Mouse (Mus musculus) embryonic facial prominence, embryonic 11.5 days (tissue): ENCODE data around the gene Ern2. TPM values are rescaled to one million over a fixed set of nuclear protein-coding genes. Genes with fewer than 3 reads are reported as not detected.

ENCODE experiments used
- ATAC-seq: fragments of 200-750 bp; cut with Nextera tagmentation; replicated peaks from 2 replicates; pipeline ENCODE4 v1.8.0; 2017; ENCODE audit warnings: low read depth; ENCODE audit not compliant: insufficient number of reproducible peaks, low FRiP score, low TSS enrichment
- DNase-seq: peaks from one replicate; pipeline ENCODE4 v3.0.0-alpha.2; 2015; ENCODE audit warnings: low spot score
- H3K27ac ChIP-seq: fragments of 300-500 bp; sonication (generic); replicated peaks from 2 replicates; pipeline ENCODE4 v1.5.1; 2014; ENCODE audit warnings: mild to moderate bottlenecking, low read depth, low read length, control low read depth
- H3K27me3 ChIP-seq: fragments of 300-500 bp; sonication (generic); 2 replicates; pipeline ENCODE4 v1.6.1; 2014; ENCODE audit warnings: mild to moderate bottlenecking, low read length, moderate library complexity, mixed read lengths; ENCODE audit not compliant: control insufficient read depth, insufficient read depth
- H3K36me3 ChIP-seq: fragments of 300-500 bp; sonication (generic); replicated peaks from 2 replicates; pipeline ENCODE4 v1.6.1; 2014; ENCODE audit warnings: low read depth, mild to moderate bottlenecking, low read length, moderate library complexity, mixed read lengths; ENCODE audit not compliant: control insufficient read depth, insufficient read depth
- H3K4me1 ChIP-seq: fragments of 300-500 bp; sonication (generic); 2 replicates; pipeline ENCODE4 v1.6.1; 2014; ENCODE audit warnings: low read length, mixed read lengths; ENCODE audit not compliant: control insufficient read depth, insufficient read depth
- H3K4me2 ChIP-seq: fragments of 300-500 bp; sonication (generic); 2 replicates; pipeline ENCODE4 v1.6.1; 2014; ENCODE audit warnings: low read depth, mild to moderate bottlenecking, control low read depth, low read length, moderate library complexity
- H3K4me3 ChIP-seq: fragments of 300-500 bp; sonication (generic); 2 replicates; pipeline ENCODE4 v1.5.1; 2014; ENCODE audit warnings: low read depth, low read length, control low read depth
- H3K9ac ChIP-seq: fragments of 300-500 bp; sonication (generic); replicated peaks from 2 replicates; pipeline ENCODE4 v1.6.1; 2014; ENCODE audit warnings: mild to moderate bottlenecking, control low read depth, low read length
- H3K9me3 ChIP-seq: fragments of 300-500 bp; sonication (generic); replicated peaks from 2 replicates; pipeline ENCODE4 v1.6.1; 2016; ENCODE audit warnings: mild to moderate bottlenecking, low read length, inconsistent platforms, mixed read lengths; ENCODE audit not compliant: control insufficient read depth
- WGBS: fragments of 180-500 bp; shearing (Covaris S2); extraction: QIAGEN DNeasy Blood & Tissue Kit; methylation state at CpG from one replicate; pipeline ENCODE4 v1.1.7; 2014; 5-methylcytosine and 5-hydroxymethylcytosine counted together
- polyA plus RNA-seq: library from polyadenylated mRNA; unstranded; fragments of >200 nt; fragmentation: Nextera tagmentation; extraction: Ambion mirVana; gene quantifications from 2 replicates; pipeline ENCODE4 v1.2.1, GENCODE M21; 2014

Ern2 gene
- polyA plus RNA-seq, 1 experiment from 2014 or later = not detected

DNA sequence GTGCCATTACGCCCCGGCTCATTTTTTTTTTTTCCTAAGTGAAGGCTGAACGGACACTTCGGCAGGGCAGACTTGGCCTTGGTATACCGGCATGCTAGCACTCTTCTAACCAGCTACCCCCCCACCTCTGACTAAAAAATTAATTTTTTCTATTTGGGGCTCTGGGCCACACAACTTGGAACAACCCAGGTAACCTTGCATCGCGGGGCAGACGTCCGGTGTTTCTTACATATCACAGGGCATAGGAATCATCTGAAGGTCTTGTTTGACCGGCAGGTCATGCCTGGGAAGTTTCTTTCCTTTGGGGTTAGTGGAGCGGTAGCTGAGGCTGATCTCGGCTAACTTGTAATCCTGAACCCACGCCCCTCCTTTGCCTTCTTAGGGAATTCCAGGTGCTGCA lies 27.5 kb downstream of the Ern2 start:
- H3K27ac ChIP-seq = peak overlapping the region; percentile 87

DNA sequence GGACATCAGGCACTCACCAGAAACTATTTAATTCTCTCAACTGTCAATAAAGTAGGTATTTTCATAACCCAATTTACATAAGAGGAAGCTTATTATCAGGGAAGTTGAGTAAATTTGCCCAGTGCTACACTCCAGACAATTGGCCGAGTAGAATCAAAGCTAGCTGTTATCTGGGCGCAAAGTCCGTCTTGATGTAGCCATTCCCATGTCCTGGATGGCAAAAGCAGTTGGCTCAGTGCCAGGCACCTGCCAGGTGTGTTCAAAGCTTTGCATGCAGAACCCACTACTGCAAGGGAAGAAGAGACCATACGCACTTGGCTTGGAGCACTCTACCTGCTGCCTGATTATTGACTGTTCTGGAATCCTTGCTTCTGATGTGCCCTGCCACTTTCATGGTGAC lies 33.5 kb downstream of the Ern2 start:
- Histone ChIP-seq H3K27me3 (no peaks in the 10 kb centered on the region), H3K27ac (no peak overlapping the region), H3K4me1 (no peaks in the 10 kb centered on the region), H3K36me3 (0 out of 2 replicates have a peak, but pooled peaks cover 1% of the 10 kb centered on the region), H3K9ac (no peak overlapping the region), H3K9me3 (no peaks in the 10 kb centered on the region), H3K4me3 (no peak overlapping the region), H3K4me2 (no peak overlapping the region)
- WGBS = 88% methylated on average over 4 of the region's 4 CpGs
- no peak for ATAC-seq
- DNase-seq = no peak

More for the DNA sequence above, 27.5 kb downstream of the Ern2 start:
- no peaks in the 10 kb centered on the region; the same call in none of the 2 replicates for H3K36me3 ChIP-seq
- H3K9me3 ChIP-seq = no peaks in the 10 kb centered on the region
- no peaks in the 10 kb centered on the region for H3K27me3 ChIP-seq
- peaks cover 4% of the 10 kb centered on the region; the same call in 1 of the 2 replicates for H3K4me1 ChIP-seq
- 6% methylated on average over 13 of the region's 13 CpGs for WGBS
- H3K4me2 ChIP-seq = peak overlapping the region; percentile 88
- DNase-seq = no peak
- H3K4me3 ChIP-seq = peak overlapping the region; percentile 73
- ATAC-seq = peak; percentile 5; the same call in 1 of the 2 replicates
- H3K9ac ChIP-seq = peak overlapping the region; percentile 79

DNA sequence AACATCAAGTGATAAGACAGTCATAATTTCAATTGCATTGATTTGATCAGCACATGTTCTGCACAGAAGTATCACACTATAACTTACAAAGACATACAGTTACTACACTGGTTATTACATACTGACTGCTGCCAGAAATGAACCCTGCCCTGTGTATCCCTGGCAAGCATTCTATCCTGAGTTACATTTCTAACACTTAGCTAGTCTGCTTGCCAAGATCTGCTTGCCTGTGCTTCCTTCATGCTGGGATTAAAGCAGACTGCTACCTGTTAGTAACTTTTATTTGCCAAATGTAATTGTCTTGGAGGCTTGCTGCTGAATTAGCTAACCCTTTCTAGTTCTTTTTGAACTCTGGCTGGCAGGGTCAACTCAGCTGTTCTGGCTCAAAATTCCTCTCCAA lies 45.0 kb downstream of the Ern2 start:
- no peaks in the 10 kb centered on the region for H3K27me3 ChIP-seq
- H3K4me3 ChIP-seq = no peak overlapping the region
- H3K4me2 ChIP-seq = no peak overlapping the region
- H3K36me3 ChIP-seq = no peaks in the 10 kb centered on the region; the same call in none of the 2 replicates
- no peak for DNase-seq
- no peak overlapping the region for H3K9ac ChIP-seq
- no peaks in the 10 kb centered on the region for H3K4me1 ChIP-seq
- no peak for ATAC-seq
- no peaks in the 10 kb centered on the region for H3K9me3 ChIP-seq
- H3K27ac ChIP-seq = no peak overlapping the region

DNA sequence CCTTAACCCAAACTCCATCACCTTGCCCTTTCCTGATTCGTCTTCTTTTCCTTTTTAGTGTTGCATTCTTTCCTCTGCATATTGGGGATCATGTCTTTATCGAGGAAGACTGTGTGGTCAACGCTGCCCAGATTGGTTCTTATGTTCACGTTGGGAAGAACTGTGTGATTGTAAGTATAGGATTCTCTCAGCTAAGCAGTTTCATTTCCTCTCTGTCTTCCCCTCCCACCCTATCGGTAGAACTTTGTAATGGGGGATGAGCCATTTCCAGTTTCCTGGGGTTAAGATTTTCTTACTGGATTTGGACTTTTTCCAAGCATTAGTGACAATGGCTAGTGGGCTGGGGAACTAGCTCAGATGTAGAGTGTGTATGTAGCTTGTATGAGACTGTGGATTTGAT lies 47.8 kb downstream of the Ern2 start:
- Histone ChIP-seq H3K27ac (no peak overlapping the region), H3K4me3 (no peak overlapping the region), H3K27me3 (no peaks in the 10 kb centered on the region), H3K9ac (no peak overlapping the region), H3K9me3 (no peaks in the 10 kb centered on the region), H3K4me2 (no peak overlapping the region), H3K4me1 (no peaks in the 10 kb centered on the region), H3K36me3 (no peaks in the 10 kb centered on the region; the same call in none of the 2 replicates)
- DNase-seq = no peak
- ATAC-seq = no peak
- 93% methylated on average over 5 of the region's 5 CpGs for WGBS

DNA sequence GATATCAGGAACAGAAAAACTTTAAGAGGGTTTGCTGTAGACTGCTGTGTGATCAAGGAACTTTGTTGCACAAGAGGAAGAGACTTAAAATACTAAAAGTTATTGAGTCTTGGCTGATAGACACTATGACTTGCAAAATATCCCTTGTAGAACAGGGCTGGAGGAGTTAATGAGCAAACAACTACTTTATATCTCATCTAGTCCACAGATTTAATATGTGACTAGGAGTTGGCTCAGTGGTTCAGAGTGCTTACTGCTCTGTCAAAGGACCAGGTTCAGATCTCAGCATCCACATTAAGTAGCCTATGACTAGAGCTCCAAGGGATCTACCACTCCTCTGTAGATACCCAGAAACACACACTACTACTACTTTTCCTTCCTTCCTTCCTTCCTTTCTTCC lies 48.9 kb downstream of the Ern2 start:
- DNase-seq (no peak), ATAC-seq (no peak)
- no peak overlapping the region for H3K27ac ChIP-seq
- H3K27me3 ChIP-seq = no peaks in the 10 kb centered on the region
- H3K4me3 ChIP-seq = no peak overlapping the region
- no peak overlapping the region for H3K4me2 ChIP-seq
- no peaks in the 10 kb centered on the region; the same call in none of the 2 replicates for H3K36me3 ChIP-seq
- H3K4me1 ChIP-seq = no peaks in the 10 kb centered on the region
- H3K9ac ChIP-seq = no peak overlapping the region
- no peaks in the 10 kb centered on the region for H3K9me3 ChIP-seq

DNA sequence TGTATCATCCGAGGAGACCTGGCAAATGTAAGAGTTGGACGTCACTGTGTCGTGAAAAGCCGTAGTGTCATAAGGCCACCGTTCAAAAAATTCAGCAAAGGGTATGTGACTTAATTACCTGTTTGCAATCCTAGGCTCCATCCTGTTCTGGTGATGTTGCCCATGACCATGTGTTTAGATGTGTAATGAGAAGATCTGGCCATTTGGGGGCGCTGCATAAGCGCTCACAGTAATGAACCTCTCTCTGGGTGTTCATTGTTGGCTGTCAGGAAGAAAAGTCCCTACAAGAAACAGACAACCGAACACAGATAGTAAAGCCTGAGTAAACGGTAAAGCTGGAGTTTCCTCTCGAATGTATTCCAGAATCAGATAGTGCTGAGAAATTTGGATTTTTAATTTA lies 50.9 kb downstream of the Ern2 start:
- peak; percentile 13 for DNase-seq
- Histone ChIP-seq H3K9me3 (no peaks in the 10 kb centered on the region), H3K27ac (no peak overlapping the region), H3K4me1 (no peaks in the 10 kb centered on the region), H3K9ac (no peak overlapping the region), H3K4me2 (no peak overlapping the region), H3K27me3 (no peaks in the 10 kb centered on the region), H3K4me3 (no peak overlapping the region), H3K36me3 (no peaks in the 10 kb centered on the region; the same call in none of the 2 replicates)
- no peak for ATAC-seq
- 75% methylated on average over 10 of the region's 10 CpGs for WGBS

DNA sequence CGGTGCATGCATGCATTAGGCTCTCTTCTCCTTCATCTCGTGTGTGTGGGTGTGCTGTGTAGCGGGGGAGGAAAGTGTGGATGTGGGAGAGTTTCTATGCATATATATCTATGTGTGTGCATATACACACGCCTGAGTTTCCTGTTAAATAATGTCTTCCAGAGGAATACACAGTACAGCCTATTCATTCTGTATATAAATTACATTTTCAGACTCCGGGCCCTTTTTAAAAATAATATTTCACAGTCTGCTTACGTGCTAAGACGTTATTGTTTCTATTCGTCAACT lies 52.7 kb downstream of the Ern2 start:
- Histone ChIP-seq H3K27ac (no peak overlapping the region), H3K4me3 (peak overlapping the region; percentile 78), H3K36me3 (no peaks in the 10 kb centered on the region; the same call in none of the 2 replicates), H3K27me3 (no peaks in the 10 kb centered on the region), H3K9me3 (no peaks in the 10 kb centered on the region), H3K4me1 (no peaks in the 10 kb centered on the region), H3K9ac (peak overlapping the region; percentile 76), H3K4me2 (peak overlapping the region; percentile 34)
- DNase-seq (no peak), ATAC-seq (peak; percentile 22; the same call in 1 of the 2 replicates)
- WGBS = 20% methylated on average over 8 of the region's 8 CpGs

DNA sequence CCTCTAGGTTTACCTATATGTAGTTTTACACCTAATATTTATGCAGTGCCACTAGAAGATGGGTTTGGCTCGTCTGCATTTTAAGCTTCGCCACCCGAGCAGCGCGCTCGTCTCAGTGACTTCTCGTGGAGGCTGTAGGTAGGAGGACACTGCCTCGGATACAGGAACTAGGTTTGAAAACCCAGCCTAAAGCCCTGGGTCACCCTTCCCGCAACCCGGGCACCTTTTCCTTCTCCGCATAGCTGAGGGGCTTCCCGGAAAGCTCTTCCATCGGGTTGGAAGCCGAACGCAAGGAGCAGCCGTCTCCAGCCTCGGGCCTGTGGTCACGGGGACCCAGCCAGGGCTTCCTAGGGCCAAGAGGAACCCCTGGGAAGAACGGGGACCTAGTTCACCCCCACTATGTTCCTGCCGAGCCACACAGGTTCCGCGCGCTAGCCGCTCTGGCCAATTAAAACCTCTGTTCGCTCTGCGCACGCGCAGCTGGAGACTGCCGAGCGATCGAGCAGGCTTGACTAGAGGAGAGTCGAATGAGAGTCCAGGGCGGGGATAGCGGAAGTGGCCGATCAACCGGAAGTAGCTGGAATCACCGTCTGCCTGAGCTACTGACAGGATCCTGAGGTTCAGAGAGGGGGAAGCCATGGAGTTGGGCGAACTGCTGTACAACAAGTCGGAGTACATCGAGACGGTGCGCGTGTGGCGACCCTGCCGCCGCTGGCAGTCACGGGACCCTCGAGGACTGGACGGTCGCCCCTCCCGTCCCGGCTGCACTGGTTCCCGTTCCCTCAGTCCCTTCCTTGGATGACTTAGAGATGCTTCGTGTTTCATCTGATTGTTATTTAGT lies 53.3 kb downstream of the Ern2 start, which contains the start of the genes Palb2 and Dctn5:
Gene Palb2, minus strand, starts transcription at position 489 of the 841 bp plus-strand sequence.
Gene Dctn5, plus strand, starts transcription at position 545 of the 841 bp plus-strand sequence.
- Histone ChIP-seq H3K27me3 (no peaks in the 10 kb centered on the region), H3K27ac (no peak within 1 kb of the TSS), H3K4me3 (peak within 1 kb of the TSS; percentile 78), H3K9me3 (no peaks in the 10 kb centered on the region), H3K9ac (peak within 1 kb of the TSS; percentile 76), H3K4me2 (peak within 1 kb of the TSS; percentile 64), H3K4me1 (no peaks in the 10 kb centered on the region), H3K36me3 (no peaks in the 10 kb centered on the region; the same call in none of the 2 replicates)
- peak; percentile 98 for DNase-seq
- WGBS = under 1% methylated on average over 54 of the region's 54 CpGs
- ATAC-seq = peak; percentile 96
